Mouse (Mus musculus) heart, embryonic 13.5 days (tissue): ENCODE results near the gene Plch2. TPM values are rescaled to one million over a fixed set of nuclear protein-coding genes. Genes with fewer than 3 reads are reported as not detected.

Experiments
- ATAC-seq: fragments of 200-750 bp; cut with Nextera tagmentation; 2 replicates; pipeline ENCODE4 v1.8.0; 2017; ENCODE audit warnings: moderate TSS enrichment; ENCODE audit not compliant: insufficient number of reproducible peaks, low FRiP score, low TSS enrichment; ENCODE audit errors: extremely low read depth
- H3K27ac ChIP-seq: fragments of 300-500 bp; sonication (generic); replicated peaks from 2 replicates; pipeline ENCODE4 v1.5.1; 2015; ENCODE audit warnings: moderate library complexity, mild to moderate bottlenecking, inconsistent platforms
- H3K27me3 ChIP-seq: fragments of 300-500 bp; sonication (generic); replicated peaks from 2 replicates; pipeline ENCODE4 v1.6.1; 2015; ENCODE audit warnings: mild to moderate bottlenecking, inconsistent platforms
- H3K36me3 ChIP-seq: fragments of 300-500 bp; sonication (generic); 2 replicates; pipeline ENCODE4 v1.6.1; 2015; ENCODE audit warnings: mild to moderate bottlenecking, inconsistent platforms
- H3K4me1 ChIP-seq: fragments of 300-500 bp; sonication (generic); 2 replicates; pipeline ENCODE4 v1.6.1; 2015; ENCODE audit warnings: inconsistent platforms
- H3K4me2 ChIP-seq: fragments of 300-500 bp; sonication (generic); 2 replicates; pipeline ENCODE4 v1.6.1; 2015; ENCODE audit warnings: inconsistent platforms, mild to moderate bottlenecking, moderate library complexity
- H3K4me3 ChIP-seq: fragments of 300-500 bp; sonication (generic); 2 replicates; pipeline ENCODE4 v1.5.1; 2015; ENCODE audit warnings: moderate library complexity, mild to moderate bottlenecking, inconsistent platforms
- H3K9ac ChIP-seq: fragments of 300-500 bp; sonication (generic); 2 replicates; pipeline ENCODE4 v1.6.1; 2015; ENCODE audit warnings: inconsistent platforms, mild to moderate bottlenecking, moderate library complexity
- H3K9me3 ChIP-seq: fragments of 300-500 bp; sonication (generic); 2 replicates; pipeline ENCODE4 v1.6.1; 2016; ENCODE audit warnings: inconsistent platforms
- WGBS: fragments of 180-500 bp; shearing (Covaris S2); methylation state at CpG from one replicate; pipeline ENCODE4 v1.1.7; 2015; ENCODE audit warnings: mixed read lengths; 5-methylcytosine and 5-hydroxymethylcytosine counted together
- polyA plus RNA-seq: library from polyadenylated mRNA; unstranded; fragments of >200 nt; fragmentation: Nextera tagmentation; extraction: Ambion mirVana; gene quantifications from 2 replicates; pipeline ENCODE4 v1.2.1, GENCODE M21; 2015

Gene Plch2
- polyA plus RNA-seq = 0.51 and 0.53 TPM in 2 replicates

DNA sequence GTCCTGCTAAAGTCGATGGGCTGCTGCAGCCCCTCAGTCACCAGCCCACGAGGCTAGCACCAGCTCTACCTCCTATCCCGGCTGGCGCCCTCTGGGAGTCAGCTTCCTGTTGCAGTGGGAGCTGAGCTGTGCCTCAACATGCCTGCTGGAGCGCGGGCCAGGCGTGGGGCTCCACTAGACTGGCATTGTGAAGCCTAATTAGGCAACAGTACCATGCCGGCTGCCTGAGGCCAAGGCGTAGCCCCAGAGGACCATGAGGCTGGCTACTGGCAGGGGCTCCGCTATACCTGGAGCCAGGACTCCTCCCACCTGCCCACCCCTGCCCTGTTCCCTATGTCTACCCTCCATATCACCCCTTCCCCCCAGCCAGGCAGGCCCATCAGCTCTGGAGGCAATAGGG is at the start of gene Plch2:
Gene Plch2, minus strand, starts transcription at position 61 of the 400 bp plus-strand sequence.
- H3K4me1 ChIP-seq = no peaks in the 10 kb centered on the region
- no peak within 1 kb of the TSS for H3K27ac ChIP-seq
- ATAC-seq = no peak
- WGBS = 62% methylated on average over 10 of the region's 10 CpGs
- H3K27me3 ChIP-seq = peaks cover 53% of the 10 kb centered on the region
- no peak within 1 kb of the TSS for H3K9ac ChIP-seq
- no peaks in the 10 kb centered on the region for H3K9me3 ChIP-seq
- H3K4me3 ChIP-seq = no peak within 1 kb of the TSS
- H3K36me3 ChIP-seq = no peaks in the 10 kb centered on the region
- H3K4me2 ChIP-seq = no peak within 1 kb of the TSS

DNA sequence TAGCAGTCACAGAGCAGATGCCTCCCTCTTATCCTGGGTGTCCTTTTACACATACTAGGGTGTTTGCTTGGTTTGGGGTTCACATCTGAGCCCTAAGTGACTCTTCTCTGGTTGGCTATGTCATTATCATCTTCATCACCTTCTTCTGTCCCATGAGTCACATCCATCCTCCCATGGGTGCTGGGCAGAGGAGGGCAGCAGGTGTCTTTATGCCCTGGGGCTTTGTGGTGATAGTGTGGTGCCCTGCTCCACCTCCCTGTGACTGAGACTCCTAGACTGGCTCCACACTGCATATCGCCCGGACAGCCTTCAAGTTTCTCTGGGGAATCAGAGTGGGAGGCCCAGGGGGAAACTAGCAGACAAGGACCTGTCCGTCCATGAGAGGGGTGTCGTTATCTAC is 42.0 kb upstream of the Plch2 start:
- Histone ChIP-seq H3K9ac (no peak overlapping the region; the same call in 1 of the 2 replicates), H3K4me3 (no peak overlapping the region), H3K27ac (no peak overlapping the region), H3K4me1 (peaks cover 16% of the 10 kb centered on the region; the same call in 1 of the 2 replicates), H3K27me3 (no peaks in the 10 kb centered on the region), H3K4me2 (no peak overlapping the region), H3K36me3 (no peaks in the 10 kb centered on the region), H3K9me3 (no peaks in the 10 kb centered on the region)
- WGBS = 52% methylated on average over 4 of the region's 4 CpGs
- ATAC-seq = no peak

DNA sequence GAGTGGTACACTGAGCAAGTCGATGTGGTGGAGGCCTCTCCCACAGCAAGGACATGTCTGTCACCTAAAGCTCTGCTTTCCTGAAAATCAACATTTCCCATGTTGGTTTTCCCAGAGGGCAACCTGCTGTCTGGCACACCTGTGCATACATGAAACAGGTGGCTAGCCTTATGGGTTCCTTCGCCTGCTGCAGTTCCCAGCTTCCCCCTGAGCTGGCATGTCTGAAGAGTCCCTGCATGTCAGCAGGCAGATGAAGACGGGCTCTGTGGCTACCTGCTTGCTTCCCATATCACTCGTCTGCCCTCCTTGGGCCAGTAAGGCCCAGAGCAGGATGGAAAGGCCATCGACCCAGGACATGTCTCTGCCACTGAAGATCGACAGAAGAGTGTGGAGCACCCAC is 40.9 kb upstream of the Plch2 start:
- peaks cover 16% of the 10 kb centered on the region; the same call in 1 of the 2 replicates for H3K4me1 ChIP-seq
- WGBS = 72% methylated on average over 6 of the region's 6 CpGs
- H3K9me3 ChIP-seq = no peaks in the 10 kb centered on the region
- H3K36me3 ChIP-seq = no peaks in the 10 kb centered on the region
- ATAC-seq = no peak
- no peaks in the 10 kb centered on the region for H3K27me3 ChIP-seq
- H3K9ac ChIP-seq = no peak overlapping the region
- no peak overlapping the region for H3K4me3 ChIP-seq
- no peak overlapping the region for H3K27ac ChIP-seq
- H3K4me2 ChIP-seq = no peak overlapping the region

DNA sequence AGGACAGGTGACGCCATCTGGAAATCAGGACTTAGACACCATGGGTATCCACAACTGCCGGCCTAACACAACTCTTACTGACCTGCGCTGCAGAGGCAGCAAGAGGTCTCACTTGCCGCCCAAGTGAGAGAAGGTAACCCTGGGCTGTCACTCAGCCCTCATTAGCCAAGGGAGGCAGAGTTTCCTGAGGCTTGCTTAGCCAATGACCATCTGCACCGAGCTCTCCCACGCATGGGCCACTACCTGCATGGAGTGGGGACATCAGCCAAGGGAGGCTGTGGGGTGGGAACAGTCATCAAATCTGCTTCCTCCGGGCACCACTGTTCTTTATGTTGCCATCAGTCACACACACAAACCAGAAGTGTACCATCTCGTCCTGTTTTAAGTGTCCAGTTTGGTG is 39.4 kb upstream of the Plch2 start:
- 86% methylated on average over 8 of the region's 8 CpGs for WGBS

DNA sequence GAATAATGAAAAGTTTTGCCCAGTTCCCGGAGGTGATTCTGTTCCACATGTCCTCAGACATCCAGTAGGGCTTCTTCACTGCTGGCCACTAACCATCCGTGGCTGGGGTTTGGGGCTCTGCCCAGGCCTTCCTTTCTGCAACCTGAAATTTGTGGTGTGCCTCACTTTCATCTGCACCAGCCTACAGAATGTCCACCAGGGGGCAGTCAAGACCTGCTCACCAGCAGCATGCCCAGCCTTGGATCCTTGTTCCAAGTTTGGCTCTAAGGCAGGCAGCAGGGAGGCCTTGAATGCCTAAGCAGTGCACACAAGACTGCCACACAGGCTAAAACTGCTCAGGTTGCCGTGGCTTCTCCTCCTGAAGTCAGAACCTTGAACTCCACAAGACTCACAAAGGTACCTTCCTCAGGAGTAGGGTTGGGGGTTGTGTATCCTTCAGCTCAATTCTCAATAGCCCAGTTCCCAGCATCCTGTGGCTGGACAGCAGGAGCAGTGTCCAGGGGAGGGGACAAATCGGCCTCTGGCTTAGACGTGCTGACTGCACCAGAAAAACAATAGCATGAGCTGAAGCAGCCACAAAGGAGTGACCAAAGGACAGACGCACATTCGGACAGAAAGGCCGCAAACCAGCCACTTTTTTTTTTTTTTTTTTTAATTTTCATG is 38.8 kb upstream of the Plch2 start:
- Histone ChIP-seq H3K4me1 (peaks cover 16% of the 10 kb centered on the region; the same call in 1 of the 2 replicates), H3K4me3 (no peak overlapping the region), H3K9me3 (no peaks in the 10 kb centered on the region), H3K27ac (0 out of 2 replicates have a peak overlapping the region, but pooled peaks have one; percentile 16), H3K27me3 (no peaks in the 10 kb centered on the region), H3K4me2 (no peak overlapping the region), H3K36me3 (peaks cover 6% of the 10 kb centered on the region; the same call in 1 of the 2 replicates), H3K9ac (peak overlapping the region; percentile 52)
- WGBS = 42% methylated on average over 8 of the region's 8 CpGs
- ATAC-seq = peak; percentile 38; the same call in 1 of the 2 replicates

More for the DNA sequence above, 39.4 kb upstream of the Plch2 start:
- H3K9ac ChIP-seq = no peak overlapping the region
- H3K27me3 ChIP-seq = no peaks in the 10 kb centered on the region
- no peaks in the 10 kb centered on the region for H3K9me3 ChIP-seq
- ATAC-seq = no peak
- peaks cover 2% of the 10 kb centered on the region; the same call in 1 of the 2 replicates for H3K36me3 ChIP-seq
- H3K4me2 ChIP-seq = no peak overlapping the region
- peaks cover 16% of the 10 kb centered on the region; the same call in 1 of the 2 replicates for H3K4me1 ChIP-seq
- no peak overlapping the region for H3K4me3 ChIP-seq
- H3K27ac ChIP-seq = no peak overlapping the region

DNA sequence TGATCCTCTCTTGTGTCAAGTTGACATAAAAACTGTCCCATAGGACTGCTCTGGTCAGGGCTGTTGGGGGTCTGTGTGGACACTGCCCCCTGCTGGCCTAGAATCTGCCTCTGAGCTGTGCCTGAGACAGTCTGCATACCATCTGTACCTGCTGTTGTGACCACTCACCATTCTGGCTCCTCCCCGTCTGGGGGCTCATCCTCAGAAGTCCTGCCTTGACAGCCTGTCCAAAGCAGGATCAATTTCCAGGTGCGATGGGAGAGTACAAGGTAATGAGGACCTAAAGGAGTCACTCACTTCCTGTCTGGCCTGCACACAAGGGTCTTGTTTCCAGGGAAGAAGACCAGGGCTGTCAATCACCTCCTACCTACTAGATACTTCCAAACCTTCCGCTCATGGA is 38.0 kb upstream of the Plch2 start:
- Histone ChIP-seq H3K4me1 (peaks cover 16% of the 10 kb centered on the region; the same call in 1 of the 2 replicates), H3K36me3 (peaks cover 11% of the 10 kb centered on the region), H3K4me2 (no peak overlapping the region), H3K4me3 (no peak overlapping the region), H3K9me3 (no peaks in the 10 kb centered on the region), H3K27me3 (no peaks in the 10 kb centered on the region), H3K9ac (peak overlapping the region; percentile 52; the same call in 1 of the 2 replicates), H3K27ac (no peak overlapping the region)
- WGBS = 63% methylated on average over 3 of the region's 3 CpGs
- no peak for ATAC-seq

DNA sequence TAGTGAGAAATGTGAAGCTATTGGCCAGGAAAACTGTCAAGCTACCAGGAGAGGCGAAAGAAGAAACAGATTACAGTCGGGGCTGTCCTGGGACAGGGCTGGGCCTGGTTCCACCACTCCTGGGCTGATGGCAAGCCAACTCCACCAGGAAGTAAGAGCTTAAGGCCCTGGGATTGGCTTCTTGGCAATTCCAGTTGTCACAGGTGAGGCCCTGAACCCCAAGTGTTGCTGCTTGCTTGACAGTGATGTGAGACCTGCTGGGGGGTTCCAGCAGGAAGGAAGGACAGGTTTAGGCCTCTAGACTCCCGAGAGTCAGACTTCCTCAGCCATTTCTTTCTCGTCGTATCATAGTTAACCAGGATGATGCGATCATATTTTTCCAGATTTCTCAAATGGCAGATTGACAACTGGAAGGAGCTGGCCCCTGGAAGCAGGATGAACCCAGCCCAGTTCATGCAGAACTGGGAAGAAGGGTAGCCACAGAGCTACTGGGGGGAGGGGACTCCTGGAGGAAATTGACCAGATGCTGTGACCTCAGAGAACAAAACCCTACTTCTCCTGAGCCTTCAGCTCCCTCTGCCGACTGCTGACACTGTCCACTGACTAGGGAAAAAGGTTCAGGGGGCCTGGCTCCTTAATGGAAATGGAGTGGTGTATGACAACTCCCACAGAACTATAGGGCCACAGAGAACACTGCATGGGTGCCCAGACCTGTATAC is 37.0 kb upstream of the Plch2 start:
- no peaks in the 10 kb centered on the region for H3K9me3 ChIP-seq
- H3K4me2 ChIP-seq = no peak overlapping the region
- H3K27me3 ChIP-seq = no peaks in the 10 kb centered on the region
- no peak overlapping the region; the same call in 1 of the 2 replicates for H3K9ac ChIP-seq
- H3K4me3 ChIP-seq = no peak overlapping the region
- no peak for ATAC-seq
- peaks cover 10% of the 10 kb centered on the region; the same call in 1 of the 2 replicates for H3K4me1 ChIP-seq
- H3K27ac ChIP-seq = no peak overlapping the region
- WGBS = 74% methylated on average over 7 of the region's 7 CpGs
- H3K36me3 ChIP-seq = peaks cover 16% of the 10 kb centered on the region

DNA sequence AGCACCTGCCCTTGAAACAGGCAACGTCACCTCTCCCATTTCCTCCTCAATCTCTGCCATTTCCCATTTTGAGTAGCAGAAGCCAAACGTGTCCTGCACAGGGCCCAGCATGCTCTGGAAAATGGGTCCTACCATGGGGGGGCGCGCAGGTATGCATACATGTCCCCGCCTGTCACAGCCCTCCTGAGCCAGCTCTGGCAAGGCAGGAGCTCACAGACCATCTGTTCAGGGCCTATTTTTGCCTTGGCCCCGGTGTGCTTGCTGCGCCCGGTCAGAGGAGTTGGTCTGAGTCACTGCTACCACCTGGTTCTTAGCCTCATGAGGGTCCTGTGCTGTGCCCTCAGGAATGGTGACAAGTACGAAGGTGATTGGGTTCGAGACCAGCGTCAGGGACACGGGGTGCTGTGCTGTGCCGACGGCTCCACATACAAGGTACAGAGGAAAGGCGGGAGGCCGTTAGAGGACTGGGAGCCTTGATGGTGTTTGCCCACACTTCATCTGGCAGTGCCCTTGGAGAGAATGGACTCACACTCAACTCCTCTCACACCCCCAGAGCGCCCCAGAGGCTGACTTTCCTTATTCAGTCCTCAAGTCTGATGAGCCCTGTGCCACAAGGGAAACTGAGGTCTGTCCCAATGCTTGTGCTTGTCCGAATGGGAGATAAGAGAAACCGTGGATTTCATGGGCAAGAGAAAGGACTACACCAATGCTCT is 36.3 kb upstream of the Plch2 start:
- Histone ChIP-seq H3K9ac (no peak overlapping the region; the same call in 1 of the 2 replicates), H3K27ac (no peak overlapping the region), H3K4me2 (no peak overlapping the region), H3K36me3 (peaks cover 16% of the 10 kb centered on the region), H3K9me3 (no peaks in the 10 kb centered on the region), H3K4me1 (peaks cover 7% of the 10 kb centered on the region; the same call in 1 of the 2 replicates), H3K27me3 (no peaks in the 10 kb centered on the region), H3K4me3 (no peak overlapping the region)
- no peak for ATAC-seq
- 82% methylated on average over 19 of the region's 19 CpGs for WGBS

DNA sequence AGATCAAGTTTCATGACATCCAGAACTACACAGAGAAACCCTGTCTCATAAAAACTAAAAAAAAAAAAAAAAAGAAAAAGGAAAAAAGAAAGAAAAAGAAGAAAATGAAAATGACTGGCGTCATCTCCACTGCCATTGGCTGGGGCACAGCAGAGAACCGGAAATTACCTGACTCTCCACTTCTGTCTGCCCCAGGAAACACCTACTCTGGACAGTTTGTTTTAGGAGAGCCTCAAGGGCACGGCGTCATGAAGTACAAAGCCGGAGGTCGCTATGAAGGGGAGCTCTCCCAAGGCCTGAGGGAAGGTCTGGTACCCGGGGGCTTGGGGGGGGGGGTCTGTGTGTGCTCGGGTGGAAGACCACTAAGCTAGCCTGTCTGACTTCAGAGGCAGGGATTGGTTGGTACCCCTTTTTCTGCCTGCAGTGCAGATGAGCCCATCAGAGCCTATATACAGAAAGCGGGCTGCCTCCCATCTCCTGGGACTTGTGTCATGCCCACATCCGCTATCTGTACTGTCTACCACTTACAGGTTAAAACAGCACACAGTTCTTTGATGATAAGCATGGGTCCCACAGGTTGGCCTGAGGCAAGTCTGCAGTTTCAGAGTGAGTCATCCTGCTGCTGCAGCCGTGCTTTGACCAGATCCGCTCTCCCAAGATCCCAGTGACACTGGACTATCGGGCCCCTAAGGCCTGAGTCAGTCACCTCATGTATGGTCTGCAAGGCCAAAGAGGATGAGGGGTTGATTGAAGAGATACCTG is 34.3 kb upstream of the Plch2 start:
- Histone ChIP-seq H3K9me3 (no peaks in the 10 kb centered on the region), H3K27me3 (no peaks in the 10 kb centered on the region), H3K4me2 (no peak overlapping the region), H3K4me1 (peaks cover 16% of the 10 kb centered on the region), H3K4me3 (no peak overlapping the region), H3K9ac (no peak overlapping the region), H3K36me3 (peaks cover 16% of the 10 kb centered on the region), H3K27ac (no peak overlapping the region)
- ATAC-seq = no peak
- WGBS = 84% methylated on average over 13 of the region's 13 CpGs

DNA sequence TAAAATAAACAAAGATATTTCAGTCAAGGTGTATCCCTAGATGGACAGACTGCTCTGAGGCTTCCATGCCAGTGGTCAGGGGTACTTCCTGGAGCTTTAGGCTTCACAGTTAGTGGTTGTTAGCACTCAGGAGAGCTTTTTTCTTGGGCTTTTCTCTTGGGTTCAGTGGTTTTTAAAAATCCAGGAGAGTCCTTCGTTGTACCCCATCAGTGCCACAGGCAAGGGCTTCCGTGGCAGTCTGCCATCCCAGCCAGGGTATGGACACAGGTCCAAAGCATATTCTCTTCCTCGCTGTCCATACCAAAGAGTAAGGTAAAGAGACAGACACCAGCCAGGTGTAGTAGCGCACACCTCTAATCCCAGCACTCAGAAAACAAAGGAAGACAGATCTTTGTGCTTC is 33.6 kb upstream of the Plch2 start:
- Histone ChIP-seq H3K9ac (no peak overlapping the region), H3K36me3 (peaks cover 16% of the 10 kb centered on the region), H3K4me1 (peaks cover 17% of the 10 kb centered on the region), H3K4me3 (no peak overlapping the region), H3K27ac (no peak overlapping the region), H3K27me3 (no peaks in the 10 kb centered on the region), H3K9me3 (no peaks in the 10 kb centered on the region), H3K4me2 (no peak overlapping the region)
- WGBS = 79% methylated on average over 4 of the region's 4 CpGs
- no peak for ATAC-seq
